Mouse (Mus musculus): ENCODE measurements at regions not wholly inside any gene's neighbourhood (a gene's known extent, or its start where the extent isn't known, plus 50 kb on each side); places are given as distances from the start of the nearest gene placed in this dataset.
A peak's percentile ranks its signal among the peaks of the same experiment; 100 is the strongest.

- DNase-seq (ENCODE audit: low spot score) (peak; percentile 53), ATAC-seq (no peak)
- H3K4me1 ChIP-seq (ENCODE audit: insufficient read depth, low read length): no peaks in the 10 kb centered on the region
- TF ChIP-seq CTCF (IDR thresholded peaks at IDR 0.05; ENCODE audit: low read depth): no peak
- H3K9ac ChIP-seq (replicated peaks; ENCODE audit: low read length): no peak overlapping the region
- H3K36me3 ChIP-seq (ENCODE audit: insufficient read depth, low read length): no peaks in the 10 kb centered on the region
- H3K27me3 ChIP-seq (ENCODE audit: insufficient read depth, low read length): no peaks in the 10 kb centered on the region
- no peak overlapping the region for H3K27ac ChIP-seq
- no peaks in the 10 kb centered on the region for H3K9me3 ChIP-seq (ENCODE audit: low read length)
- H3K4me3 ChIP-seq (ENCODE audit: low read length): no peak overlapping the region
- 65% methylated on average over 7 of the region's 7 CpGs for WGBS
- no peak overlapping the region for H3K4me2 ChIP-seq (ENCODE audit: low read depth, low read length)
Observed at GRCm38 (mm10) chr13:28586693-28587092, 329.4 kb downstream of the Gm11361 start.

- no peaks in the 10 kb centered on the region for H3K36me3 ChIP-seq (ENCODE audit: insufficient read depth, low read length)
- peak; percentile 31 for DNase-seq (ENCODE audit: low spot score)
- H3K27me3 ChIP-seq (ENCODE audit: insufficient read depth, low read length): no peaks in the 10 kb centered on the region
- H3K9me3 ChIP-seq (ENCODE audit: low read length): no peaks in the 10 kb centered on the region
- H3K27ac ChIP-seq: no peak overlapping the region
- WGBS: 69% methylated on average over 2 of the region's 2 CpGs
- no peak overlapping the region for H3K9ac ChIP-seq (replicated peaks; ENCODE audit: low read length)
- no peak for TF ChIP-seq CTCF (IDR thresholded peaks at IDR 0.05; ENCODE audit: low read depth)
- ATAC-seq: no peak
- no peaks in the 10 kb centered on the region for H3K4me1 ChIP-seq (ENCODE audit: insufficient read depth, low read length)
- no peak overlapping the region for H3K4me2 ChIP-seq (ENCODE audit: low read depth, low read length)
- H3K4me3 ChIP-seq (ENCODE audit: low read length): no peak overlapping the region
Observed at GRCm38 (mm10) chr13:28586140-28586539, 328.8 kb downstream of the Gm11361 start.

- DNase-seq (ENCODE audit: low spot score) (no peak), ATAC-seq (no peak)
- no peak for TF ChIP-seq CTCF (IDR thresholded peaks at IDR 0.05; ENCODE audit: low read depth)
- H3K4me1 ChIP-seq (ENCODE audit: insufficient read depth, low read length): no peaks in the 10 kb centered on the region
- 67% methylated on average over 5 of the region's 5 CpGs for WGBS
- H3K27ac ChIP-seq: no peak overlapping the region; the same call in 1 of the 2 replicates
- no peak overlapping the region for H3K9ac ChIP-seq (replicated peaks; ENCODE audit: low read length)
- no peaks in the 10 kb centered on the region for H3K36me3 ChIP-seq (ENCODE audit: insufficient read depth, low read length)
- H3K4me3 ChIP-seq (ENCODE audit: low read length): no peak overlapping the region
- no peak overlapping the region for H3K4me2 ChIP-seq (ENCODE audit: low read depth, low read length)
- no peaks in the 10 kb centered on the region for H3K9me3 ChIP-seq (ENCODE audit: low read length)
- no peaks in the 10 kb centered on the region for H3K27me3 ChIP-seq (ENCODE audit: insufficient read depth, low read length)
Observed at GRCm38 (mm10) chr13:28583617-28584016, 326.3 kb downstream of the Gm11361 start.

- no peaks in the 10 kb centered on the region for H3K36me3 ChIP-seq (ENCODE audit: insufficient read depth, low read length)
- H3K4me2 ChIP-seq (ENCODE audit: low read depth, low read length): no peak overlapping the region
- no peak overlapping the region for H3K4me3 ChIP-seq (ENCODE audit: low read length)
- H3K27me3 ChIP-seq (ENCODE audit: insufficient read depth, low read length): no peaks in the 10 kb centered on the region
- H3K9ac ChIP-seq (replicated peaks; ENCODE audit: low read length): no peak overlapping the region
- WGBS: 62% methylated on average over 9 of the region's 9 CpGs
- no peaks in the 10 kb centered on the region for H3K9me3 ChIP-seq (ENCODE audit: low read length)
- H3K27ac ChIP-seq: no peak overlapping the region
- no peak for ATAC-seq
- no peak for TF ChIP-seq CTCF (IDR thresholded peaks at IDR 0.05; ENCODE audit: low read depth)
- DNase-seq (ENCODE audit: low spot score): no peak
- H3K4me1 ChIP-seq (ENCODE audit: insufficient read depth, low read length): no peaks in the 10 kb centered on the region
Observed at GRCm38 (mm10) chr13:28575202-28575851, 318.0 kb downstream of the Gm11361 start.

- TF ChIP-seq CTCF (IDR thresholded peaks at IDR 0.05; ENCODE audit: low read depth): no peak
- ATAC-seq: no peak
Observed at GRCm38 (mm10) chr13:28573364-28573763, 316.0 kb downstream of the Gm11361 start.

GRCm38 (mm10) chr13:28572448-28572847 lies 315.1 kb downstream of the Gm11361 start:
- WGBS: 92% methylated on average over 1 of the region's 1 CpGs
- TF ChIP-seq CTCF (IDR thresholded peaks at IDR 0.05; ENCODE audit: low read depth): no peak

More at GRCm38 (mm10) chr13:28573364-28573763, 316.0 kb downstream of the Gm11361 start:
- Histone ChIP-seq H3K4me2 (ENCODE audit: low read depth, low read length) (no peak overlapping the region), H3K36me3 (ENCODE audit: insufficient read depth, low read length) (no peaks in the 10 kb centered on the region), H3K4me1 (ENCODE audit: insufficient read depth, low read length) (no peaks in the 10 kb centered on the region), H3K4me3 (ENCODE audit: low read length) (no peak overlapping the region), H3K9me3 (ENCODE audit: low read length) (no peaks in the 10 kb centered on the region), H3K9ac (replicated peaks; ENCODE audit: low read length) (no peak overlapping the region), H3K27ac (no peak overlapping the region), H3K27me3 (ENCODE audit: insufficient read depth, low read length) (no peaks in the 10 kb centered on the region)
- WGBS: 98% methylated on average over 1 of the region's 1 CpGs
- no peak for DNase-seq (ENCODE audit: low spot score)

GRCm38 (mm10) chr13:28571716-28572115 lies 314.4 kb downstream of the Gm11361 start:
- Histone ChIP-seq H3K4me2 (ENCODE audit: low read depth, low read length) (no peak overlapping the region), H3K9me3 (ENCODE audit: low read length) (no peaks in the 10 kb centered on the region), H3K9ac (replicated peaks; ENCODE audit: low read length) (no peak overlapping the region), H3K4me1 (ENCODE audit: insufficient read depth, low read length) (no peaks in the 10 kb centered on the region), H3K4me3 (ENCODE audit: low read length) (no peak overlapping the region), H3K36me3 (ENCODE audit: insufficient read depth, low read length) (no peaks in the 10 kb centered on the region), H3K27me3 (ENCODE audit: insufficient read depth, low read length) (no peaks in the 10 kb centered on the region), H3K27ac (no peak overlapping the region)
- WGBS: 86% methylated on average over 5 of the region's 5 CpGs
- no peak for TF ChIP-seq CTCF (IDR thresholded peaks at IDR 0.05; ENCODE audit: low read depth)
- no peak for DNase-seq (ENCODE audit: low spot score)
- ATAC-seq: no peak

More at GRCm38 (mm10) chr13:28572448-28572847, 315.1 kb downstream of the Gm11361 start:
- H3K4me1 ChIP-seq (ENCODE audit: insufficient read depth, low read length): no peaks in the 10 kb centered on the region
- ATAC-seq: no peak
- no peaks in the 10 kb centered on the region for H3K27me3 ChIP-seq (ENCODE audit: insufficient read depth, low read length)
- H3K4me3 ChIP-seq (ENCODE audit: low read length): no peak overlapping the region
- H3K4me2 ChIP-seq (ENCODE audit: low read depth, low read length): no peak overlapping the region
- no peaks in the 10 kb centered on the region for H3K9me3 ChIP-seq (ENCODE audit: low read length)
- no peak for DNase-seq (ENCODE audit: low spot score)
- H3K9ac ChIP-seq (replicated peaks; ENCODE audit: low read length): no peak overlapping the region
- no peaks in the 10 kb centered on the region for H3K36me3 ChIP-seq (ENCODE audit: insufficient read depth, low read length)
- H3K27ac ChIP-seq: no peak overlapping the region

Measured in hindbrain, postnatal 0 days (tissue).